Mouse (Mus musculus) layer of hippocampus, adult 2 months (tissue): ENCODE results near the gene Nol12. TPM values are rescaled to one million over a fixed set of nuclear protein-coding genes. Genes with fewer than 3 reads are reported as not detected.

Experiments used
- DNase-seq, 2 experiments: peaks; one replicate each; pipeline ENCODE4 v3.0.0; 2022; ENCODE audit warnings: low spot score in 2 of 2
- H3K27ac ChIP-seq: fragments of 200-600 bp; 2 replicates; pipeline ENCODE4 v1.8.1; 2022
- H3K4me3 ChIP-seq: fragments of 200-600 bp; 2 replicates; pipeline ENCODE4 v1.8.1; 2022; ENCODE audit warnings: mild to moderate bottlenecking
- CTCF ChIP-seq: fragments of 200-600 bp; conservative IDR thresholded peaks from 2 replicates; pipeline ENCODE4 v1.8.1; 2022; ENCODE audit warnings: antibody characterized with exemption, mild to moderate bottlenecking, moderate library complexity
- total RNA-seq, 2 experiments: library from RNA; stranded (reverse); gene quantifications; 2 replicates each; pipeline ENCODE4 v1.2.3; 2021

Gene Nol12
- total RNA-seq, 2 experiments from 2014 or later, result 41.4 to 41.8 TPM

DNA sequence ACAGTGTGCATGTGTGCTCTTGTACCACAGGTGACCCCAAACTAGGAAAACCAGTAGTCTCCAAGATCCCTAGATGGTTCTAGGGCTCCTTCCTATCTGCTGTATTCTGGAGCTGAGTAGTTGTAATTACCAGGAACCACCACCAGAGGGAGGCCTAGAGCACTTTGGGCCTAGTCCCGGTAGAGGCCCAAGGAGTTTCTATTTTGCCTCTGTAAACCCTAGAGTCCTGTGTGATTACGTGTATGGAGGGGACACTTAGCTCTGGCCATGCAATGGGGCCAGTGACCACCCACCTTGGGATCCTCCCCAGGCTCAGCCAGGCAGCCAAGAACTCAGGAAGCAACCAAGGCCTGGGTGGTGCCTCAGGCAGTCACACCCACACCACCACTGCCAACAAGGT, 31.5 kb upstream of the Nol12 start:
- Histone ChIP-seq H3K27ac (no peak overlapping the region), H3K4me3 (no peak overlapping the region; the same call in 1 of the 2 replicates)
- peak; percentile 98 for TF ChIP-seq CTCF
- DNase-seq, result peak; percentile 83 to 92

DNA sequence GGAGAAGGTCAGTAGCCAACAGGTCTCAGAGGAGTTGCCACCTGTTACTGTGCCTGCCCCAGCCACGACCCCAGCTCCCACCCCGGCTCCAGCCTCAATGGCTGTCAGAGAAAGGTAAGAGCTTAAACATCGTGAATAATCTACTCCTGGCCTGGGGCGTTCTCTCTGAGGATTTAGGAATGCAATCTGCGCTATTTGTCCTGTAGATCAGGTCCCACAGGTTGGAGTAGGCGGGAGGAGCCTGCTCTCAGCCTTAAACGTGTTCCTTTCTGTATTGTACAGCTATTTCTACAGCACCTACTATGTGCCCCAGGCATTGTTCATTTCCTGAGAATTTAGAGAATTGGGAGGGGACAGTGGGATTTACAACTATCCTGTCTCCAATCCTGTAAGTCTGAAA, 26.3 kb upstream of the Nol12 start:
- H3K27ac ChIP-seq, result no peak overlapping the region
- no peak overlapping the region for H3K4me3 ChIP-seq
- no peak for DNase-seq
- no peak for TF ChIP-seq CTCF

DNA sequence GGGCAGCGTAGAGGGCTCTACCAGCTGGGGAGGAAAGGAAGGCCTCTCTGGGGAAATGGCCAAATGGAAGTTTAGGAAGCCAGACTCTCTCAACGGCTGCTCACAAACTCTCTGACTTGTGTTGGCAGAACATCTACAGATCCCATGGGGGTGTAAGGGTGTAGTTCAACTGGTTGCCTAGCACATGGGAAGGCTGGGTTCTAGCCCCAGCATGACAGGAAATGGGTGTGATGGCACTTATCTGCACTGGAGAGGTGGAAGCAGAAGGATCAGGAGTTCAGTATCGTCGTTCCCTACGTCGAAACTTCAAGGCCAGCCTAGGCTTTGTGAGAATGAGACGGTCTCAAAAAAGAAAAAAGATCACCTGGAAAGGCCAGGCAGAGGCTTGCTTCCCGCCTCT, 25.8 kb upstream of the Nol12 start:
- DNase-seq, result no peak
- no peak overlapping the region for H3K4me3 ChIP-seq
- TF ChIP-seq CTCF, result no peak

DNA sequence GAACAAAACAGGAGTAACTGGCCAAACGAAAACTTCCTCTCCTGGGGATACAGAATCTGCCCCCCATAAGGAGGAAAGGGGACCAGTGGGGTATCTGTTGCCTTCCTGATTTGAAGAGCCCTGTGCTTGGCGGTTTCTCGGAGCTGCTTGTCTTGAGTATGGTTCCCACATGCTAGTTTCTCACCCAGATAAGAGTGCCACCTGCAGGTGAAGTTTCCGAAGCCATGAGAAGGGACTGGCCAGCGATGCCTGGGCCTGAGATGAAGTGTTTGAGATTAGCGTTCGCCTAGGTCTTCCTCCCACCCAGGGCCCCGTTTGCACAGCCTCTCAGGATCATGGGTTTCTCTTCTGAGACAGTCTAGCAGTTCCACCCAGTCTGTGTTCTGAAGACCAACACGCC, 22.7 kb upstream of the Nol12 start:
- no peak overlapping the region for H3K27ac ChIP-seq
- DNase-seq, result no peak
- peak; percentile 67 for TF ChIP-seq CTCF

More for the DNA sequence above, 25.8 kb upstream of the Nol12 start:
- H3K27ac ChIP-seq, result no peak overlapping the region

GRCm38 (mm10) chr15:78913632-78914090, 21.1 kb upstream of the Nol12 start, which contains the start of gene Pdxp:
Gene Pdxp, plus strand, starts transcription at chr15:78913919.
- H3K4me3 ChIP-seq, result peak within 1 kb of the TSS; percentile 80
- peak; percentile 96 to 98 for DNase-seq
- peak within 1 kb of the TSS; percentile 96 for H3K27ac ChIP-seq
- no peak for TF ChIP-seq CTCF

More for the DNA sequence above, 22.7 kb upstream of the Nol12 start:
- no peak overlapping the region for H3K4me3 ChIP-seq

- Histone ChIP-seq H3K4me3 (peak overlapping the region; percentile 80), H3K27ac (peak overlapping the region; percentile 96)
- DNase-seq, result peak in 1 of 2 experiments; percentile 51
- TF ChIP-seq CTCF, result no peak
These were observed 20.5 kb upstream of the Nol12 start for GRCm38 (mm10) chr15:78914091-78914822.

GRCm38 (mm10) chr15:78914823-78915659, 19.7 kb upstream of the Nol12 start:
- no peak for TF ChIP-seq CTCF
- Histone ChIP-seq H3K4me3 (peak overlapping the region; percentile 80), H3K27ac (peak overlapping the region; percentile 96)
- no peak for DNase-seq

DNA sequence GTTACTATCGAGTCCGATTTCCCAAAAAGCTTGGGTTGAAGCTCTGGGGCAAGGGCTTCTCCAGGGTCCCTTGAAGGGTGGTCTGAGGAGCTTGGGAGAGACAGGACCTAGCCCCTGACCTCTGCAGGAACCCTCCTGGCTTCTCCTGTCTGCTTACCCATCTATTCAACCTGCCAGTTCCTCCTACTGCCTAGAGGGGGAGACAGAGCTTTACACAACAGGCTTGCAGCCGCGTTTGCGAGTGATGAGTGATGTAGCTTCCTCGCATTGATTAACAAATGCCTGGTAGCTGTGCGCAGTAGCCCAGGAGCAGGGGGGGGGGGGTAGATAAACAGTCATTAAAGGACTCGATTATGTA, 19.1 kb upstream of the Nol12 start:
- DNase-seq, result peak; percentile 70 to 88
- Histone ChIP-seq H3K4me3 (peak overlapping the region; percentile 80), H3K27ac (peak overlapping the region; percentile 96)
- TF ChIP-seq CTCF, result peak; percentile 85

GRCm38 (mm10) chr15:78916052-78916826, 18.5 kb upstream of the Nol12 start:
- no peak for TF ChIP-seq CTCF
- no peak for DNase-seq
- peak overlapping the region; percentile 69 for H3K27ac ChIP-seq
- H3K4me3 ChIP-seq, result peak overlapping the region; percentile 80

DNA sequence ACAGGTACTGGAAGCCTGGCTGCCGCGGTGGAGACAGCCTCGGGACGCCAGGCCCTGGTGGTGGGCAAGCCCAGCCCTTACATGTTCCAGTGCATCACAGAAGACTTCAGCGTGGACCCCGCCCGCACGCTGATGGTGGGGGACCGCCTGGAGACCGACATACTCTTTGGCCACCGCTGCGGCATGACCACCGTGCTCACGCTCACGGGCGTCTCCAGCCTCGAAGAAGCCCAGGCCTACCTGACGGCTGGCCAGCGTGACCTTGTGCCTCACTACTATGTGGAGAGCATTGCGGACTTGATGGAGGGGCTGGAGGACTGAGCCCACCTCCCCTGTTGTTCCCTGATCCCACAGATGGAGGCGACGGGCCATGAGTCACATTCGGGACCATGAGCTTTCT, 16.6 kb upstream of the Nol12 start:
- no peak for DNase-seq
- peak overlapping the region; percentile 23; the same call in 1 of the 2 replicates for H3K27ac ChIP-seq
- no peak for TF ChIP-seq CTCF
- H3K4me3 ChIP-seq, result no peak overlapping the region

- Histone ChIP-seq H3K4me3 (no peak overlapping the region), H3K27ac (no peak overlapping the region)
- no peak for DNase-seq
- TF ChIP-seq CTCF, result no peak
These were observed 14.8 kb upstream of the Nol12 start for GRCm38 (mm10) chr15:78919914-78920313.

- Histone ChIP-seq H3K27ac (peak overlapping the region; percentile 73), H3K4me3 (no peak overlapping the region)
- no peak for DNase-seq
- TF ChIP-seq CTCF, result no peak
These were observed 12.0 kb upstream of the Nol12 start for GRCm38 (mm10) chr15:78922700-78923099.
